Mouse (Mus musculus): ENCODE measurements around the gene Gm17689.

Gm17689 gene

GRCm38 (mm10) chr9:36582535-36582934 lies at the start of gene Gm17689:
Gene Gm17689 (minus strand): TSS chr9:36582635.
- DNase-seq (ENCODE audit: low read depth): no peak

- DNase-seq (ENCODE audit: low read depth): no peak
These were observed 40.6 kb downstream of the Gm17689 start, which contains the start of gene Gm5615 for GRCm38 (mm10) chr9:36541863-36542262. Gene Gm5615 (minus strand): TSS chr9:36541963.
